Mouse (Mus musculus): ENCODE measurements around the gene Kcnab1. TPM values are rescaled to one million over a fixed set of nuclear protein-coding genes. Genes with fewer than 3 reads are reported as not detected.

Gene Kcnab1
- total RNA-seq, 2 experiments from 2014 or later = 51.3 to 60.4 TPM

DNA sequence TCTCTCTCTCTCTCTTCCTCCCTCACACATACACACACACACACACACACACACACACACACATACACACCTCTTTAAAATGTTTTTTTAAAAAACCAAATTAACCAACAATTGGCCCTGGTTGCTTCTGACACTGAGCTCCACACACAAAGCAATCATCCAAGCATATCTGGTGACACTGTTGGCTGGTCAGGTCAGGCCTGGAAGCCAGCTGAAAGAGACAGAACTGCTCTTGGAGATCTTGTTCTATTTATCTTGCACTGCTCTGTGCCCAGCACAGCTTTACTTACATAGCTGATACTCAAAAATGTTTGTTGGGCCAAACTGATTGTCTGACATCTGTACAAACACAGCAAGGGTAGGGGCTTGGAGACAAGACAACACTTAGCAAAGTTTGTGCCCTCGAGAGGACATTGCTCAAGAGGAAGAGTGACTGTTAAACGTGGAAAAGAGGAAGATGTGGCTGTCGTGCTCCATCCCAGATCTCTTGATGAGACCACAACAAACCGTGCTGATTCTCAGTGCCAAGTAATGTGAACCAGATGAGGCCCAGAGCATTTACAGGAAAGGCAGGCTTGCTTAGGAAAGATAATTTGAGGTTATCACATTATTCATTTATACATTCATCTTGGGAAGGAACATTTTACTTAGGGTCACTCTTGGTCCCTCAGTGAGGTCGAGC is 308.9 kb downstream of the Kcnab1 start:
- no peak for DNase-seq (ENCODE audit: low spot score in 2 of 2)

- no peak for DNase-seq (ENCODE audit: low spot score in 2 of 2)
Observed at GRCm38 (mm10) chr3:65419706-65420105, 310.5 kb downstream of the Kcnab1 start.

All from layer of hippocampus, postnatal 10 days (tissue).